ENCODE assay signal across 8 mouse cellular contexts in the genomic region with DNA sequence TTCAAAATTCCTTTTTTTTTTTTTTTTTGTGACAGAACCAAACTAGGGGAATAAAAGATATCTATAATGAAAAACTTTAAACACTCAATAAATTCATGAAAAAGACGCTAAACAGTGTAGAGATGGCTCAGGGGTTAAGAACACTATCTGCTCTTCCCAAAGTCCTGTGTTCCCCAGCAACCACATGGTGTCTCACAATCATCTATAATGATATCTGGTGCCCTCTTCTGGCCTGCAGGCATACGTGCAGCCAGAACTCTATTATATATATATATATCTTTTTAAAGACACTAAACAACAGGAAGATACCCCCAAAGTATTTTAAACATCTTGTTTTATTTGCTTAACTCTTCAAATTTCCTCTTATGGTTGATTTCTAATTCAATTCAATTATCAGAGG.
A peak's percentile ranks its signal among the peaks of the same experiment; 100 is the strongest.
DNase-seq lines count a peak whose midpoint lies in the region; ATAC-seq and TF ChIP-seq lines count a peak whose summit lies in the region.

No protein-coding gene starts in this region.

- H3K4me1 ChIP-seq in hindbrain, embryonic 10.5 days (replicated peaks) = no peaks in the 10 kb centered on the region
- no peaks in the 10 kb centered on the region for H3K4me1 ChIP-seq in hindbrain, embryonic 16.5 days (ENCODE audit: control insufficient read depth, insufficient read depth, low read depth, low read length)
- no peaks in the 10 kb centered on the region for H3K4me1 ChIP-seq in G1E (ENCODE audit: insufficient read depth, low read depth, low read length)
- H3K4me1 ChIP-seq in forebrain, embryonic 15.5 days = no peaks in the 10 kb centered on the region

- H3K27ac ChIP-seq in hindbrain, embryonic 10.5 days = no peak overlapping the region
- H3K27ac ChIP-seq in hindbrain, embryonic 16.5 days (ENCODE audit: low read depth, low read length) = no peak overlapping the region
- no peak overlapping the region for H3K27ac ChIP-seq in forebrain, embryonic 15.5 days (replicated peaks)

- no peak overlapping the region for H3K4me2 ChIP-seq in hindbrain, embryonic 16.5 days (ENCODE audit: low read length)
- H3K4me2 ChIP-seq in forebrain, embryonic 15.5 days (replicated peaks) = no peak overlapping the region

- no peak overlapping the region for H3K9ac ChIP-seq in hindbrain, embryonic 16.5 days (ENCODE audit: low read depth, low read length)
- H3K9ac ChIP-seq in forebrain, embryonic 15.5 days (replicated peaks) = no peak overlapping the region

- no peaks in the 10 kb centered on the region for H3K9me3 ChIP-seq in hindbrain, embryonic 10.5 days
- no peaks in the 10 kb centered on the region for H3K9me3 ChIP-seq in hindbrain, embryonic 16.5 days (ENCODE audit: control insufficient read depth, low read length)
- no peaks in the 10 kb centered on the region for H3K9me3 ChIP-seq in G1E (replicated peaks)
- H3K9me3 ChIP-seq in forebrain, embryonic 15.5 days = no peaks in the 10 kb centered on the region

- no peak for ATAC-seq in hindbrain, embryonic 16.5 days
- peak; percentile 63 for ATAC-seq in G1E (ENCODE audit: extremely low read depth, insufficient number of reproducible peaks, low FRiP score, poor library complexity, severe bottlenecking)
- ATAC-seq in forebrain, embryonic 15.5 days (replicated peaks) = peak; percentile 60; the same call in 1 of the 2 replicates

- no peaks in the 10 kb centered on the region for H3K27me3 ChIP-seq in hindbrain, embryonic 10.5 days (ENCODE audit: insufficient read depth, poor library complexity, severe bottlenecking)
- H3K27me3 ChIP-seq in hindbrain, embryonic 16.5 days (replicated peaks; ENCODE audit: control insufficient read depth, insufficient read depth, low read length) = no peaks in the 10 kb centered on the region
- peaks cover 3% of the 10 kb centered on the region; the same call in 1 of the 2 replicates for H3K27me3 ChIP-seq in G1E (ENCODE audit: insufficient read depth, low read length)
- H3K27me3 ChIP-seq in forebrain, embryonic 15.5 days = no peaks in the 10 kb centered on the region

- 8% methylated on average over 2 of the region's 2 CpGs for WGBS in hindbrain, embryonic 10.5 days
- 4% methylated on average over 2 of the region's 2 CpGs for WGBS in hindbrain, embryonic 16.5 days
- WGBS in forebrain, embryonic 15.5 days = 6% methylated on average over 2 of the region's 2 CpGs

- DNase-seq in hindbrain, embryonic 10.5 days (ENCODE audit: low spot score) = peak; percentile 13
- DNase-seq in 416B (ENCODE audit: low read depth) (peak; percentile 63), G1E (ENCODE audit: low spot score) (no peak)
- peak; percentile 49 for DNase-seq in retina, embryonic 14.5 days (ENCODE audit: low spot score)
- no peak for DNase-seq in layer of hippocampus, adult 8-10 months (ENCODE audit: low spot score in 2 of 2)
- DNase-seq in ovary, postnatal 36 days (ENCODE audit: low spot score) = no peak

- no peaks in the 10 kb centered on the region for H3K36me3 ChIP-seq in hindbrain, embryonic 10.5 days
- H3K36me3 ChIP-seq in hindbrain, embryonic 16.5 days (ENCODE audit: control insufficient read depth, insufficient read depth, low read length) = no peaks in the 10 kb centered on the region
- H3K36me3 ChIP-seq in G1E (replicated peaks) = no peaks in the 10 kb centered on the region
- H3K36me3 ChIP-seq in forebrain, embryonic 15.5 days = no peaks in the 10 kb centered on the region

- peak; percentile 21; the same call in 1 of the 2 replicates for TF ChIP-seq CTCF in G1E (IDR thresholded peaks at IDR 0.05; ENCODE audit: low read depth, low read length)

- no peak overlapping the region for H3K4me3 ChIP-seq in hindbrain, embryonic 10.5 days
- H3K4me3 ChIP-seq in hindbrain, embryonic 16.5 days (ENCODE audit: low read length) = no peak overlapping the region
- no peak overlapping the region for H3K4me3 ChIP-seq in G1E (ENCODE audit: low read depth, low read length)
- no peak overlapping the region for H3K4me3 ChIP-seq in forebrain, embryonic 15.5 days

Comparison
In these comparisons a context has a peak if more than half of its experiments do, and no peak if none do; other contexts are left out.
1. DNase-seq: peak in hindbrain, embryonic 10.5 days (single experiment), 416B (single experiment) and retina, embryonic 14.5 days (single experiment); none in G1E (single experiment), layer of hippocampus, adult 8-10 months (0 of 2) and ovary, postnatal 36 days (single experiment).